Mouse (Mus musculus): ENCODE data around the gene Cd24a.

Gene Cd24a

DNA sequence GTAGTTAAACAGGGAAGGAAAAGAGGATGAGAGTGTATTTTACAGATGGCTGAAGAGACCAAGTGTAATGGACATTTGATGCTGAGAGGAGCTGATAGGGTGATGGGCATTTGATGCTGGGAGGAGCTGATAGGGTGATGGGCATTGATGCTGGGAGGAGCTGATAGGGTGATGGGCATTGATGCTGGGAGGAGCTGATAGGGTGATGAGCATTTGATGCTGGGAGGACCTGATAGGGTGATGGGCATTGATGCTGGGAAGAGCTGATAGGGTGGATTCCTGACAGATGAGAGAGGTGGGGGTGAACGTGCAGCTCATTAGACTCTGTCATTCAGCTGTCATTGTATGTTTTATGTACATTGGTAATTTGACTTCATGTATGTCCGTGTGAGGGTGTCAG is 47.5 kb downstream of the Cd24a start:
- DNase-seq (ENCODE audit: low read depth, low spot score), result no peak

DNA sequence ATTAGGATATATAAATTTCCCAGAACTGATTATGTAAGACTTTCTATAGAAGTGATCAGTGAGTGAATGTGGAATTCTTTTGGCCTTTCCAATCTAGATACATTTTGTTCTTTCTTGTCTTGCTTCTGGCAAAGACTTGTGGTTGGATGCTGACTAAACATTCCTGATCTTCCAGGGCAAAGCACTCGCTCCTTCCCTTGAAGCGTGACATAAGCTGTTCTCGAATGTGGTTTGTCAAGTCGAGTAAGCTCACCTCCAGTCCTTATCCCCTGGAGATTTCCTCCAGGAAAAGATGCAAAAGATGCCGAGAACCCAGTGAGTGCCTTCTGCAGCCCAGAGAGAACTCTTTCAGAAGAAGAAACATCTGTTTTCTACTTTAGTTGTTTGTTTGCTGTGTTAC is 51.1 kb downstream of the Cd24a start:
- DNase-seq (ENCODE audit: low read depth, low spot score), result no peak

- DNase-seq (ENCODE audit: low read depth, low spot score), result no peak
Observed at GRCm38 (mm10) chr10:43629857-43630256, 51.8 kb downstream of the Cd24a start.

GRCm38 (mm10) chr10:43630634-43631033 is 52.5 kb downstream of the Cd24a start:
- DNase-seq (ENCODE audit: low read depth, low spot score), result no peak

GRCm38 (mm10) chr10:43631049-43631448 is 53.0 kb downstream of the Cd24a start:
- DNase-seq (ENCODE audit: low read depth, low spot score), result no peak

DNA sequence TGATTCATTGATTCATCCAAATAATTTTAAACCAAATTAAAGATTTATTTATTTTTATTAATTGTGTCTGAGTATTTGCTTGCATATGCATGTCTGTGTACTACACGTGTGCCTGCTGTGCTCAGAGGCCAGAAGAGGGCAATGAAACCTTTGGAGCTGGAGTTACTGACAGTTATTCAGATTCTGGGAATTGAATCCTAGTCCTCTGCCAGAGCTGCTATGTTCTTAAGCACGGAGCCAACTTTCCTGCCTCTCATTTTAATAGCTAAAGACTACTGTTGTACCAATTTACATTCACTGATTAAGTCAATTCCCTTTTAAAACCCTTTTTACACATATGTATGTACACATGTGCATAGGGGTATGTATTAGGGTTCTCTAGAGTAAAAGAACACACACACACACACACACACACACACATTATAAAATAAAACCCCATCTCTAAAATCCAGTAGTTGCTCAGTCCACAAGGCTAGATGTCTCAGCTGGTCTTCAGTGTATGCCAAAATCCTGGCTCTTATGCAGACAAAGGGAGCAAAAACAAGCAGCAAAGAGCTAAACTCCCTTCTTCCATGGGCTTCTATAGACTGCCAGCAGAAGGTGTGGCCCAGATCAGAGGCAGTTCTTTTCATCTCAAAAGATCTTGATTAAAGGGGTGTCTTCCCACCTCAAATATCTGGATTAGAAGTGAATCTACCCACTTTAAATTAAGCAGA is 53.7 kb downstream of the Cd24a start:
- DNase-seq (ENCODE audit: low read depth, low spot score), result no peak

DNA sequence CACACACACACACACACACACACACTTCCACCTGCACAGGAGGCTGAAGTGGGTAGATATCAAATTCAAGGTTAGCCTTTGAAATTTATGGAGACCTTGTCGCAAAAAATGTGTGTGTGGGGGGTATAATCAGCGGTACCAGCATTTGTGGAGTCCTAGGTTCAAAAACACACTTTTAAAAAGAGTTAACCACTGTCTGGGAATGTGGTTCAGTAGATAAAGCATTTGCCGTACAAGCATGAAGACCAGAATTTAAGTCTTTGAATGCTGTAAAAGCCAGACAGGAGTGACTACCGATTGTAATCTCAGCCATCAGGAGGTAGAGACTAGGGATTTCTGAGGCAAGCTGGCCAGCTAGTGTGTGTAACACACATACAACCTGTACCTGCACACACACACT is 55.0 kb downstream of the Cd24a start:
- no peak for DNase-seq (ENCODE audit: low read depth, low spot score)

Measured in R1 (cell line).